Mouse (Mus musculus) cerebellum, adult 11-12 months (tissue): Measurements from ENCODE around the gene Nid2.

ENCODE experiments used
- DNase-seq: peaks from one replicate; pipeline ENCODE4 v3.0.0; 2022

Nid2 gene

GRCm38 (mm10) chr14:19746232-19746631 is 4.8 kb upstream of the Nid2 start:
- no peak for DNase-seq

- DNase-seq, result no peak
Observed at GRCm38 (mm10) chr14:19746731-19747130, 4.3 kb upstream of the Nid2 start.

GRCm38 (mm10) chr14:19749743-19750142 is 1.3 kb upstream of the Nid2 start:
- DNase-seq, result no peak

GRCm38 (mm10) chr14:19750411-19751024 is 547 bp upstream of the Nid2 start:
- no peak for DNase-seq

GRCm38 (mm10) chr14:19752276-19752675 is 1.2 kb downstream of the Nid2 start:
- DNase-seq, result no peak

- DNase-seq, result no peak
Observed at GRCm38 (mm10) chr14:19759277-19760193, 8.5 kb downstream of the Nid2 start.

- DNase-seq, result no peak
Observed at GRCm38 (mm10) chr14:19760721-19761120, 9.7 kb downstream of the Nid2 start.

- DNase-seq, result no peak
Observed at GRCm38 (mm10) chr14:19762014-19762413, 10.9 kb downstream of the Nid2 start.

GRCm38 (mm10) chr14:19763527-19763926 is 12.5 kb downstream of the Nid2 start:
- no peak for DNase-seq

GRCm38 (mm10) chr14:19764331-19764730 is 13.3 kb downstream of the Nid2 start:
- DNase-seq, result no peak

- DNase-seq, result no peak
Observed at GRCm38 (mm10) chr14:19765539-19766379, 14.7 kb downstream of the Nid2 start.

GRCm38 (mm10) chr14:19766380-19766649 is 15.2 kb downstream of the Nid2 start:
- DNase-seq, result no peak

- no peak for DNase-seq
Observed at GRCm38 (mm10) chr14:19768648-19769047, 17.6 kb downstream of the Nid2 start.

GRCm38 (mm10) chr14:19769441-19770200 is 18.6 kb downstream of the Nid2 start:
- DNase-seq, result no peak

GRCm38 (mm10) chr14:19771173-19771572 is 20.1 kb downstream of the Nid2 start:
- DNase-seq, result no peak

GRCm38 (mm10) chr14:19774036-19774628 is 23.1 kb downstream of the Nid2 start:
- DNase-seq, result no peak

GRCm38 (mm10) chr14:19775491-19775890 is 24.4 kb downstream of the Nid2 start:
- no peak for DNase-seq

- no peak for DNase-seq
Observed at GRCm38 (mm10) chr14:19776179-19776578, 25.1 kb downstream of the Nid2 start.

GRCm38 (mm10) chr14:19776890-19777289 is 25.8 kb downstream of the Nid2 start:
- no peak for DNase-seq

GRCm38 (mm10) chr14:19777365-19777764 is 26.3 kb downstream of the Nid2 start:
- no peak for DNase-seq

- DNase-seq, result no peak
Observed at GRCm38 (mm10) chr14:19777945-19778344, 26.9 kb downstream of the Nid2 start.

GRCm38 (mm10) chr14:19785797-19786588 is 34.9 kb downstream of the Nid2 start:
- DNase-seq, result no peak
